Mouse (Mus musculus) hindbrain, embryonic 11.5 days (tissue): ENCODE measurements around the gene Gckr. TPM values are rescaled to one million over a fixed set of nuclear protein-coding genes. Genes with fewer than 3 reads are reported as not detected.

Experiments
- ATAC-seq: fragments of 200-750 bp; cut with Nextera tagmentation; 2 replicates; pipeline ENCODE4 v1.8.0; 2017; ENCODE audit warnings: mild to moderate bottlenecking, moderate TSS enrichment, moderate library complexity; ENCODE audit not compliant: low FRiP score
- DNase-seq: peaks from one replicate; pipeline ENCODE4 v3.0.0-alpha.2; 2015; ENCODE audit warnings: low spot score
- H3K27ac ChIP-seq: fragments of 300-500 bp; sonication (generic); 2 replicates; pipeline ENCODE4 v1.5.1; 2014; ENCODE audit warnings: mild to moderate bottlenecking, low read depth, low read length
- H3K27me3 ChIP-seq: fragments of 300-500 bp; sonication (generic); 2 replicates; pipeline ENCODE4 v1.6.1; 2014; ENCODE audit warnings: mild to moderate bottlenecking, low read length, moderate library complexity, mixed read lengths; ENCODE audit not compliant: control insufficient read depth, insufficient read depth
- H3K36me3 ChIP-seq: fragments of 300-500 bp; sonication (generic); 2 replicates; pipeline ENCODE4 v1.6.1; 2014; ENCODE audit warnings: mild to moderate bottlenecking, low read length, moderate library complexity, mixed read lengths; ENCODE audit not compliant: control insufficient read depth, insufficient read depth
- H3K4me1 ChIP-seq: fragments of 300-500 bp; sonication (generic); replicated peaks from 2 replicates; pipeline ENCODE4 v1.6.1; 2014; ENCODE audit warnings: low read length, mixed read lengths; ENCODE audit not compliant: control insufficient read depth, insufficient read depth
- H3K4me2 ChIP-seq: fragments of 300-500 bp; sonication (generic); replicated peaks from 2 replicates; pipeline ENCODE4 v1.6.1; 2014; ENCODE audit warnings: mild to moderate bottlenecking, low read depth, low read length
- H3K4me3 ChIP-seq: fragments of 300-500 bp; sonication (generic); 2 replicates; pipeline ENCODE4 v1.5.1; 2014; ENCODE audit warnings: low read depth, low read length
- H3K9ac ChIP-seq: fragments of 300-500 bp; sonication (generic); 2 replicates; pipeline ENCODE4 v1.6.1; 2014; ENCODE audit warnings: low read depth, low read length
- H3K9me3 ChIP-seq: fragments of 300-500 bp; sonication (generic); 2 replicates; pipeline ENCODE4 v1.6.1; 2016; ENCODE audit warnings: low read length; ENCODE audit not compliant: control insufficient read depth
- WGBS: fragments of 180-500 bp; shearing (Covaris S2); extraction: QIAGEN DNeasy Blood & Tissue Kit; methylation state at CpG from one replicate; pipeline ENCODE4 v1.1.7; 2014; 5-methylcytosine and 5-hydroxymethylcytosine counted together
- polyA plus RNA-seq: library from polyadenylated mRNA; unstranded; fragments of >200 nt; fragmentation: Nextera tagmentation; extraction: Ambion mirVana; gene quantifications from 2 replicates; pipeline ENCODE4 v1.2.1, GENCODE M21; 2014

The Gckr gene
- polyA plus RNA-seq, 1 experiment from 2014 or later: not detected

DNA sequence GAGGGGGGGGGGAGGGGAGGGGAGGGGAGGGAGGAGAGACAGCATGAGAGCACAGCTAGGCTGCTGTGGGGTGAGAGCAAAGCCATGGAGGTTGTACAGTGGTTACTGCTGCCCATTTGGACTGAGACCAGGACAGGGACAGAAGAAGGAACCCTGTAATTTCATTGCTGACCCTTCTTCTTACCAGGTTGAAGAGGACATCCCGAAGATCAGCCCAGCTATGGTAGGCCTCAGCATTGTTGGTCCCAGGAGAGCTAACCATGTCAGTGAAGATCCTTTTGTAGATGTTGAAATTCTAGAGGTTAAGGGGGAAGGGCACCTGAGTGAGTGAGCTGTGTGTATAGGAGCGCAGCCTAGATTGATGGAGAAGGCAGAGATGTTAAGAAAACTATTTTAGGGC is 41.9 kb upstream of the Gckr start:
- DNase-seq (no peak), ATAC-seq (no peak)
- no peak overlapping the region for H3K27ac ChIP-seq
- WGBS: 98% methylated on average over 2 of the region's 2 CpGs
- no peak overlapping the region for H3K4me2 ChIP-seq
- H3K36me3 ChIP-seq: 0 out of 2 replicates have a peak, but pooled peaks cover 6% of the 10 kb centered on the region
- peaks cover 2% of the 10 kb centered on the region; the same call in 1 of the 2 replicates for H3K27me3 ChIP-seq
- H3K4me1 ChIP-seq: peaks cover 7% of the 10 kb centered on the region
- no peak overlapping the region for H3K9ac ChIP-seq
- H3K4me3 ChIP-seq: no peak overlapping the region
- H3K9me3 ChIP-seq: no peaks in the 10 kb centered on the region

DNA sequence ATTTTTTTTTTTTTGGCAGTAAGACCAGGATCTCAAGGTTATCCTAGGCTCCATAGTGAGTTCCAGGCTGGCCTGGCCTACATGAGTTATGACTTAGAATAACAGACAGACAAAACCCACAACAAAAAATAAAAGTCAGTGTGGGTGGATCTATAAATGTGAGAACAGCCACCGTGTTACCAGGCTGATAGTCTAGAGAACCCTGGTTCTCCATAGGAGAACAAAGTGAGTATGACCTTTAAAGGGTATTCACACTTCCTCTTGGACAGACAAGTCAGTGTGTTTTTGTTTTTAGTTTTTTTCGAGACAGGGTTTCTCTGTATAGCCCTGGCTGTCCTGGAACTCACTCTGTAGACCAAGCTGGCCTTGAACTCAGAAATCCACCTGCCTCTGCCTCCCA is 41.3 kb upstream of the Gckr start:
- H3K4me3 ChIP-seq: no peak overlapping the region
- H3K4me2 ChIP-seq: no peak overlapping the region
- H3K27me3 ChIP-seq: peaks cover under 1% of the 10 kb centered on the region; the same call in 1 of the 2 replicates
- ATAC-seq (no peak), DNase-seq (no peak)
- 0 out of 2 replicates have a peak, but pooled peaks cover under 1% of the 10 kb centered on the region for H3K36me3 ChIP-seq
- no peak overlapping the region for H3K9ac ChIP-seq
- no peak overlapping the region for H3K27ac ChIP-seq
- H3K9me3 ChIP-seq: no peaks in the 10 kb centered on the region
- H3K4me1 ChIP-seq: peaks cover 7% of the 10 kb centered on the region
- WGBS: 88% methylated on average over 2 of the region's 2 CpGs

DNA sequence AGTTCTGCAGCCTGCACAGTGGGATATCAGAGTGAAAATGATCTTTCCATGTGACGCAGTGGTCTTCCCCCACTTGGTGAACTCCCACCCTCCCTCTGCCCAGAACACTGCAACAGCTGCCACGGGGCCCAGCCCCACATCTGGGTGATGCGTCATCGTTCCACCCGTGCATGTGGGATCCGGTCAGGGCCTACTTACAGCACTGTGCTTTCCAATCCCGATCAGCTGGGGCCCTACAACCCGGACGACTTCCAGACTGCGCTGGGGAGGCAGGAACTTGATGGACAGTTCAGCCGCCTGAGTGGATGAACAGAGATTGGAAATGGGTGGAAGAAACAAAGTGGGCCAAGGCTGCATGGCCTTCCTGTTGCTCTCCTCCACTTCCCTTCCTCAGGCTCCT is 39.6 kb upstream of the Gckr start:
- Histone ChIP-seq H3K27me3 (no peaks in the 10 kb centered on the region), H3K36me3 (no peaks in the 10 kb centered on the region), H3K27ac (no peak overlapping the region), H3K4me3 (no peak overlapping the region), H3K4me1 (no peaks in the 10 kb centered on the region), H3K9ac (no peak overlapping the region), H3K9me3 (no peaks in the 10 kb centered on the region), H3K4me2 (no peak overlapping the region)
- DNase-seq (no peak), ATAC-seq (no peak)
- 79% methylated on average over 11 of the region's 11 CpGs for WGBS

DNA sequence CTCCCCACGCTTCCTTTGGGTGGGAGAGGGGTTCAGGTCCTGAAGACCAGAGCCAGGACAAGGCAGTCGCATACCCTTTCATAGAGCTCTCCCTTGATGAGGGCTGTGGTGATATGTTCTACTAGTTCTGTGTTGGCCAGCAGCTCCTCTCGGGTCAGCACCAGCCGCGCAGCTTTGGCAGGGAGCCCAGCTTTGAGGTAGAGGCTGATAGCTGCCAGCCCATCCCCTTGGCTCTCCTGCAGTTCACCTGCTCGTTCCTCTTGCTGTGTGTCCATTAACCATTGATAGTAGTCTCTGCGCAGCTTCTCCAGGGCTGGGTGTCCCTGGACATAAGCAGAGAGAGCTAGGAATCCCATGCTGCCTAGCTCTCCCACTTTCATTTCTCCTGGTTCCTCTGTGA is 31.1 kb upstream of the Gckr start:
- Histone ChIP-seq H3K9me3 (no peaks in the 10 kb centered on the region), H3K36me3 (no peaks in the 10 kb centered on the region), H3K4me1 (no peaks in the 10 kb centered on the region), H3K4me2 (no peak overlapping the region), H3K4me3 (no peak overlapping the region), H3K9ac (no peak overlapping the region), H3K27ac (no peak overlapping the region), H3K27me3 (no peaks in the 10 kb centered on the region)
- DNase-seq (no peak), ATAC-seq (no peak)
- WGBS: 96% methylated on average over 7 of the region's 7 CpGs

DNA sequence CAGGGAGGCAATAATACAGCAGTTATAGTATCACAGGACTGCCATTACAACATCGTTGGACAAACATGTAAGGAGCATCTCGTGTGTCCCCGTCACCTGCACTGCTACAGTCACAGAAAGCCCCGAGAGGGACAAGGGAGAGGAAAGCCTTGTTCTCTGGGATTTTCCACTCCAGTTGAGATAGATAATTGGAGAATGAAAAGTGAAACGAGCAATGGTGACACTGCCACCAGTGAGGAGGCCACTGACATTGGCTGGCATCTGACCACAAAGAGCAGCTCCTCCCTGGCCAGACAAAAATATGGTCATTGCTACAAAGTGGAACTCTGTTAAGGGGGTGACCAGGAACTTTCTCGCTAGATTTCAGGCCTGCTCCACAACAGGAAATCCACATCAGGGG is 29.6 kb upstream of the Gckr start:
- no peaks in the 10 kb centered on the region for H3K36me3 ChIP-seq
- WGBS: 64% methylated on average over 6 of the region's 6 CpGs
- ATAC-seq: no peak

DNA sequence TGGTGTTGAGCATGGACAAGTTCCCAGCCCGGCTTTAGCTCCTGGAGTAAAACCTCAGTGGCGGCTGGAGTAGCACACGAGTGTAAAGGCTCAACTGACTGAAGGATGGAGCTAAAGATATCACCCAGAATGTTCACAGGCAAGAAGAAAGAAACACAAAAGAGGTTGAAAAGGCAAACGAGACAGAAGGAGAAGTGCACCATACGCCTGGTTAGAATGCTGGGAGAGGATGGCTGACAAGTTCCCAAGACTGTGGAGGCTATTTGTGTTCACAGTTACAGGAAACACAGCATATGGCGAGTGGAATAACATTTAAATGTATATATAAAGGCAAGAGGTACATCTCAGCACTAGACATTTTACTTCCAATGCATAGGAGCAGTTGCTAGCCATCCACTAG is 24.2 kb upstream of the Gckr start:
- ATAC-seq: no peak
- Histone ChIP-seq H3K9ac (no peak overlapping the region), H3K4me2 (no peak overlapping the region), H3K27me3 (no peaks in the 10 kb centered on the region), H3K27ac (no peak overlapping the region), H3K36me3 (no peaks in the 10 kb centered on the region), H3K4me3 (no peak overlapping the region), H3K9me3 (no peaks in the 10 kb centered on the region), H3K4me1 (no peaks in the 10 kb centered on the region)
- DNase-seq: no peak
- 88% methylated on average over 6 of the region's 6 CpGs for WGBS

More for the DNA sequence above, 29.6 kb upstream of the Gckr start:
- Histone ChIP-seq H3K4me1 (no peaks in the 10 kb centered on the region), H3K27me3 (no peaks in the 10 kb centered on the region), H3K27ac (no peak overlapping the region), H3K4me2 (no peak overlapping the region), H3K9ac (no peak overlapping the region), H3K4me3 (no peak overlapping the region), H3K9me3 (no peaks in the 10 kb centered on the region)
- no peak for DNase-seq

DNA sequence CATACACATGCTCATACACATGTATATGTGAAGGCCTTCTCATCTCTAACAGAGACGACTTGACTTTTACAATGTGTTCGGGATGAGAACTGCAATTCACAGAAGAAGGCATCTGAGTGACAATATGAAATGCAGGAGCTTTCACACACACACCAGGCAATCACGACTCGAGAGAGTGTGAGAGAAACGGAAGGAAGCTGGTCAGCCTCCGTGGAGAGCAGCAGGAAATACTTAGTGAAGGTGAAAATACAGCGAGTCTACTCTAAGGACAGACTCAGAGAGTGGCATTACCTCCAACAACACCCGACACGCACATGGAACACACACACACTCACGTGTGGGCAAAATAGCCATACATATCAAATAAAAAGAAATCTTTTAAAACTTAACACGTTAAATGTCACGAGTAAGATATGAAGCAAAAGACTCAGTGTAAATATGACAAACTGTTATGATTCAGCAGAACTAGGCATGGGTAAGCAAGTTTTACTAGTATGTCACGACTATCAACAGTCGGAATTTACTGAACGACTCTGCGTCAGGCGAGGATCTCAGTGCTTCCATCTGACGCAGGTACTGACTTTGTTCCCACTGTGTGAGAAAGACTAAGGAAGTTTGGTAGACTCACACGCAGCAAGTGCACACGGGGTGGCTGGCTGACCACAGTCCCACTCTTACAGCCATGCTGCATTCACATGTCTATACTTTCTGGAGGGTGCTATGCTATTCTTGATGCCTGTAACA is 17.8 kb upstream of the Gckr start:
- Histone ChIP-seq H3K27me3 (no peaks in the 10 kb centered on the region), H3K4me2 (no peak overlapping the region), H3K36me3 (no peaks in the 10 kb centered on the region), H3K27ac (no peak overlapping the region), H3K9me3 (no peaks in the 10 kb centered on the region), H3K4me3 (no peak overlapping the region), H3K9ac (no peak overlapping the region), H3K4me1 (no peaks in the 10 kb centered on the region)
- DNase-seq: no peak
- no peak for ATAC-seq
- 88% methylated on average over 20 of the region's 20 CpGs for WGBS

DNA sequence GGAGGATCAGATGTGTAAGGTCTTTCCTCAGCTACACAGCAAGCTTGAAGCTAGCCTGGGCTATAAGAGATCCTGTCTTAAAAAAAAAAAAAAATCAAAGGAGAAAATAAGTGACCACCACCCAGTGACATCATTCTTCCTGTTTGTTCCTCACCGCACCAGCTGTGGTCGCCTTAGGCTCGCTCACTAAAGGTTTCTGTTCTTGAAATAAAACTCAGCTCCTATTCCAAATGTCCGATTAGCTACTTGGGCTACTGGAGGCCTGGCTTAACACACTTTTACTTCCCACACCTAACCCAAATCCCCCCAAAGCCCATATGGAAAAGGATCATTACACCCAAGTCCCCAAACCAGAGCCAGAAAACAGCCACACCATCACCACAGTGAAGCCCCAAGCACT is 9.0 kb upstream of the Gckr start:
- WGBS: 83% methylated on average over 4 of the region's 4 CpGs
- ATAC-seq: no peak
- no peak for DNase-seq

DNA sequence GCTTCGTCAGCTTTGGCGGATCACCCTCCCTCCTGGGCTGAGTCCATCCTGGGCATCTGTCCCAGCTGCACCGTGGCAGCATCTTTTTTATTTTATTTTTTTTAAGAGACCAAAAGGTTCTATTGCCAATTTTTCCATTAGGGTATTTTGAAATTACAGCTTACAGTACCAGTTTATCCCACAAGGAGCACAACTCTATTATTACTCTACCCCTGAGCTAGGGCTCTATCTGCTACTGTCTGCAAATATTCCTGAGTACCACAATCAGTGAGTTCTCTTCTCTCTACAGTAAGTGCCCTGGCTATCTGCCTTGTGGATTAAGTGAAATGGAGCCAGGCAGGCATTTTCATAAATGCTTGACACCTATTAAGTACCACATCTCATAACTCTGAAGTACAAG is 8.6 kb upstream of the Gckr start:
- DNase-seq (no peak), ATAC-seq (no peak)
- no peaks in the 10 kb centered on the region for H3K9me3 ChIP-seq
- H3K9ac ChIP-seq: no peak overlapping the region
- H3K4me2 ChIP-seq: no peak overlapping the region
- peaks cover 2% of the 10 kb centered on the region; the same call in 1 of the 2 replicates for H3K4me1 ChIP-seq
- 89% methylated on average over 3 of the region's 3 CpGs for WGBS
- H3K27ac ChIP-seq: no peak overlapping the region
- H3K27me3 ChIP-seq: no peaks in the 10 kb centered on the region
- no peaks in the 10 kb centered on the region; the same call in 1 of the 2 replicates for H3K36me3 ChIP-seq
- no peak overlapping the region for H3K4me3 ChIP-seq

More for the DNA sequence above, 9.0 kb upstream of the Gckr start:
- no peak overlapping the region for H3K9ac ChIP-seq
- H3K9me3 ChIP-seq: no peaks in the 10 kb centered on the region
- no peak overlapping the region for H3K4me2 ChIP-seq
- H3K4me1 ChIP-seq: peaks cover 2% of the 10 kb centered on the region; the same call in 1 of the 2 replicates
- no peak overlapping the region for H3K27ac ChIP-seq
- H3K4me3 ChIP-seq: no peak overlapping the region
- H3K27me3 ChIP-seq: no peaks in the 10 kb centered on the region
- no peaks in the 10 kb centered on the region; the same call in 1 of the 2 replicates for H3K36me3 ChIP-seq
